Mouse (Mus musculus): ENCODE results near the gene Zeb2.

- no peak for TF ChIP-seq CTCF (IDR thresholded peaks at IDR 0.05; ENCODE audit: control insufficient read depth, insufficient read depth, low read length)
- no peak for TF ChIP-seq POLR2A (IDR thresholded peaks at IDR 0.05; ENCODE audit: borderline replicate concordance, control insufficient read depth, low read depth, low read length)
Measured at GRCm38 (mm10) chr2:44981646-44982045, 135.5 kb downstream of the Zeb2 start.
